Mouse (Mus musculus): ENCODE measurements around the gene Pkn3.
"Not testable (repeated sequence)": the region's sequence is repeated elsewhere in the genome, so short reads cannot be mapped to it uniquely, and the experiment has no call there.

The Pkn3 gene

GRCm38 (mm10) chr2:30133613-30134377 lies 56.3 kb downstream of the Pkn3 start, which contains the start of gene Tbc1d13:
TSS of gene Tbc1d13 (plus strand) at chr2:30133746.
- in situ Hi-C loops (cut with MboI, MseI), result no loop called here

- in situ Hi-C loops (cut with MboI, MseI), result no loop called here
Measured at GRCm38 (mm10) chr2:30134378-30134711, 56.9 kb downstream of the Pkn3 start.

DNA sequence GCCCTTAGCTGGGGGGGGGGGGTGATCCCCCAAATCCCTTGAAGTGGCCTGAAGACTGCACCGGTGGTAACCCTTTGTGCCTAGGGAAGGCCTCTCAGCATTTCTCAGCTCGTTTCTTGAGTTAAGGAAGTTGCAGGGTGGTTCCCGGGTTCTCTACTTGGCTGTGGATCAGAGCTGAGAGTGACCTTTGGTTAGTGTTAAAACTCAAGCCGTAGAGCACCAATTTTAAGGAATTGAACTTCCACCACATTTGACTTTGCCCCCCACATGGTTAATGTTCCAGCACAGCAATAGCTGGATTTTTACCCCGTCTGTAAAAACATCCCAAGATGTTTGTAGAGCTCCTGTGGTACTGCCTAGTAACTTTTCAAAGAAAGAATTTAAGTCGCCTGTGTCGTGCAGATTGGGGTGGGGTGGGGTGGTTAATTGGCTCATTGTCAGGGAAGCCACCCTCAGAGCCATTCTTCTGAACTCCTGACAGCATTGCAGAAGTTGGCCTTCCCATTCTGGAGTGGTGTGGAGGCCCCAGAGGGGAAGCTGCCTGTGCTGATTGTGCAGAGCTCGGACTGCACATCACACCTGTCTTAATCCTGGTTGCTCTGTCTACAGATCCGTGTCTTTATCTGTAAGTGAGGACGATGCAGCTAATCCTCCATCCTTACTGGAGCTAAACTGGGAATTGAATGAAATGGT lies 57.6 kb downstream of the Pkn3 start:
- in situ Hi-C loops (cut with MboI, MseI), result no loop called here

DNA sequence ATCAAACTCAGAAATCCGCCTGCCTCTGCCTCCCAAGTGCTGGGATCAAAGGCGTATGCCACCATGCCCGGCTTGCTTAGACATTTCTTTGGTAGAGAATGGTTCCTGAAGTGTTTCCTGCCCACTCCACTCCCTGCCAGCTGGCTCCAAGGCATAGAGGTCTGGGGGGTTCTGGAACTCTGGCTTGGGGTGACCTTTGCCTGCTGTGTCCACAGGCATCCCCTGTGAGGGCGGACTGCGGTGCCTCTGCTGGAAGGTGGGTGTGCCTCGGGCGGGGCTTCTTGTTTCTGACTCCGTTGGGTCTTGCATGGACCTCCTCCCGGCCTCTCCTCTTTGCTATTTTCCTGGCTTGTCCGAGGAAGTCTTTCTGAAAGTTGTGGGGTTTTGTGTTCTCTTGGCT lies 59.0 kb downstream of the Pkn3 start:
- in situ Hi-C loops (cut with MboI, MseI), result no loop called here

GRCm38 (mm10) chr2:30140021-30140420 lies 62.5 kb downstream of the Pkn3 start:
- in situ Hi-C loops (cut with MboI, MseI), result not testable (repeated sequence)
